Mouse (Mus musculus) layer of hippocampus, adult 9-11 months (tissue): ENCODE results near the gene Hoxa5.

Experiments
- DNase-seq: peaks from one replicate; pipeline ENCODE4 v3.0.0; 2022

Gene Hoxa5

GRCm38 (mm10) chr6:52160511-52161335, 43.7 kb downstream of the Hoxa5 start:
- DNase-seq = no peak

DNA sequence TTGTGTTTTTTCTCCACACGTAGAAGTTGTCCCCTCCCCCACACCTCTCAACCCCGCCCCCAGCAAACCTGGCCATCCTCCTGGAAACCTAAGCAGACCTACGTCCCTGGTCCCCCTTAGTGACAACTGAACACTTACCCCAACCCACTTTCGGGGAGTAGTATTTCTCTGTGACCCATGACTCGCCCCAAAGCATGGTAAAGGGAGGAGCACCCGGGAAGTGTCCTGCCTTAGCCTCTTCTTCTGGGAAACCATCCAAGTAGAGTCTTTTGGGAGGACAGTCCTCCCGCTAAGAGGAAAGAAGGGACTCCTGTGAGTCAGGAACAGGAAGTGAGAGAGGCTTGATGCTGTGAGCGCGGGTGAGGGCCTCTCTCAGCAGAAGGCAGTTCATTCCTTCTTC, 44.4 kb downstream of the Hoxa5 start:
- no peak for DNase-seq

- DNase-seq = no peak
Observed at GRCm38 (mm10) chr6:52159164-52159761, 45.1 kb downstream of the Hoxa5 start.

DNA sequence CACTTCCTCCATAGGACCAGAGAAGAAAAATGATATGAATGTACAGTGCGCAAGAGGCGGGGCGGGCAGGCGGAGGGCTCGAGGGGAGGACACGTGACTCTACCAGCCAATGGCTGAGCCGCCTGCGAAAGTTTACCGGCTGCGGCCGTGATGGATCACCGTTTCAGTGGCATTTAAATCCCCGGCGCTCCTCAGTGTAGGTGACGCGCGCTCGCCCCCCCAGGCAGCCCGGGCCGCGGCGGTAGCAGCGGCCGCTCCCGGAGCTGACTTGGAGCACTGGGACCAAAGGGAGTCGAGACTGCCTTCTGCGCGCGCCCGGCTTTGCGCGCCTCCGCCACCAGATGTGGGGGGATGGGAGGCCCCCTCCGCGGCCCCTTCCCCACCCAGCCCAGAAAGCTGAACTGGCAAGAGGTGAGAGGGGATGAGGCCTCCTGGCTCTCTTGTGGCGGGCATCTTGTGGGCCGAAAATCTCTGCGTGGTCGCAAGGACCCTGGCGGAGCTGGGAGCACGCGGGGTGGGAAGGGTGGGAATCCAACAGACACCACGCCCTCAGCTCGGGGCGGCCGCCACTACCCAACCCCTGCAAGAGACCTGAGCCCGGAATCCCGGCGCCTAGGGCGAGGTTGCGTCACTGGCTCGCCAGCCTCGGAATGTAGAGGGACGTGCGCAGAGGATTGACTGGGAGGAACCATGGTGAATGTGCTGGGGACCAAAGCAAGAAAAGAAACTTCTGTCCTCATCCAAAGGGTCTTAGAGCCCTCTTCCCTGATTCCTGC, 45.9 kb downstream of the Hoxa5 start, which contains the start of gene Hoxa1:
Hoxa1 (minus strand) TSS at position 42 of the 776 bp plus-strand sequence.
- DNase-seq = no peak

GRCm38 (mm10) chr6:52157466-52158275, 46.7 kb downstream of the Hoxa5 start:
- no peak for DNase-seq

GRCm38 (mm10) chr6:52156551-52157200, 47.7 kb downstream of the Hoxa5 start:
- DNase-seq = no peak

DNA sequence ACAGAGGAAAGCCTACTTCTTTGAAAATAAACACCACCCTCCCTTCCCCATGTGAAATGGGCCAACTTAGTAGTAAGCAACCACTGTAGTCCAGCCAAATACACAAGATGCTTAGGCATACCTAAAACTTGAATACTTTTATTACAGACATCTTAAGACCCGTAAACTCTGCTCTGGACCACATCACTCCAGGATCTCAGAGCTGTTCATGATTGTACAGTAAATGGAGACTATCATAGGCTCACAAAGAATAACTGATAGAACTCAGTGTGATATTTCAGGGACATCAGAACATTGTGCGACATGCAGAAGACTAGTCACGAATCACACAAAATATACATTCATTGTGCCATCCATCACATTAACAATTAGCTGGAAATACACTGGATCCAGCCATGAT, 48.9 kb downstream of the Hoxa5 start:
- DNase-seq = no peak

DNA sequence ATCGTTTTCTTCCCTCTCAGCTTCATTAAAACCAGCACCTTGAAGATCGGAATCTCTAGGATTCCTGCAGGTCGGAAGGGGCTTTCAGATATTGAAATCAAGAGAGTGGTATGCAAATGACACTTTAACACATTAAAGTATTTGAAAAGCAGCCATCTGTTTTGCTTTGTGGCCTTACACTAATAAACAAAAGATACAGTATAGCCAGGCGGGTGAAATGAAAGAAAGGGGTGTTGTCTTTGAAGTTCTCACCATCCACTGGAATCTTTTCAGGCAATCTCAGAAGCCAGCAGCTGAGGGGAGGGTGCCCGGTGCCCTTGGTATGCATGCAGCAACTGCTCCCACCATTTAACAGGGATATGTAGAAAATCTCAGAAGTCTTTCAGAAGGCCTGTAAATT, 50.3 kb downstream of the Hoxa5 start:
- no peak for DNase-seq

- DNase-seq = no peak
Observed at GRCm38 (mm10) chr6:52153270-52153669, 51.1 kb downstream of the Hoxa5 start.

DNA sequence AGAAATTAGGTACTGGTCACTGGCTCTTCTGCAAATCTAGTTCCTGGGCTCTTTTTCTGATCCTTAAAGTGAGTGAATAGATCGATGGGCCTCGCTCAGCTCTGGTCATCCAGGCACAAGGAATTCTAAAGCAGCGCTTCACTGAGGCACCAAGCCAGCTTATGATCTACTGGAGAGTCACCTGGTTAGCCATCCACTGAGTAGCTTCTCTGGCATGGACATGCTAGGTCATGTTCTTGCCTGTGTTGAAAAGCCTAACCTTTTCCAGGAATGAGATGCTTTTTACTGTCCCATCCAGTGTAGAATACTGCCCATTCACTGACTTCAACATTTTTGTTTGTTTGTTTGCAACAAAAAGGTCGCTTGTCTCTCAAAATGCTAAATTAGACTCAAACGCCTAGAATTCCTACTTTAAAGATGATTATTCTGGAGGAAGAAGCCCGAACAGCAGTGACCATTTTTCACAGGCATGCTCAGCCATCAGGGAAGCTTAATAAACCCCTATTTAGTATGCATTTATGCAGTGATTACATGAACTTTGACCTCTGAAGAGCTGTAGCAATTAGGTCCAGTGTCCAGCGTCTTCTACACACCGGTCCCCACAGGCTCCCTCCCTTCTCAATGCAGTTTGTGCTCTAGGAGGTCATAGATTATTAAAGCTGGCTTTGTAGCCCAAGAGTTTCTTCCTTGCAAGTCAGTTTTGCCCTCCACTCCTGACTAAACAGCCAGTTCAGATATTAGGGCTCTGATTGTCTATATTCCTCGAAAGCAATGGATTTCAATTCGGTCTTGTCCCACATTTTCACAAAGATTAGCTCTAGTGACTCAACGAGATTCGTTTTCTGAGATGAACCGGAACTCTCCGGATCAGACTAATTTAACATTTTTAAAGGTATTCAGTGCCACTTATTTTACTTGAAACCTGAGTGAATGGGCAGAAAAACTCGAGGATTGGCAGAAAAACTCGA, 51.9 kb downstream of the Hoxa5 start:
- no peak for DNase-seq
